Mouse (Mus musculus): ENCODE measurements around the gene Bad.

DNA sequence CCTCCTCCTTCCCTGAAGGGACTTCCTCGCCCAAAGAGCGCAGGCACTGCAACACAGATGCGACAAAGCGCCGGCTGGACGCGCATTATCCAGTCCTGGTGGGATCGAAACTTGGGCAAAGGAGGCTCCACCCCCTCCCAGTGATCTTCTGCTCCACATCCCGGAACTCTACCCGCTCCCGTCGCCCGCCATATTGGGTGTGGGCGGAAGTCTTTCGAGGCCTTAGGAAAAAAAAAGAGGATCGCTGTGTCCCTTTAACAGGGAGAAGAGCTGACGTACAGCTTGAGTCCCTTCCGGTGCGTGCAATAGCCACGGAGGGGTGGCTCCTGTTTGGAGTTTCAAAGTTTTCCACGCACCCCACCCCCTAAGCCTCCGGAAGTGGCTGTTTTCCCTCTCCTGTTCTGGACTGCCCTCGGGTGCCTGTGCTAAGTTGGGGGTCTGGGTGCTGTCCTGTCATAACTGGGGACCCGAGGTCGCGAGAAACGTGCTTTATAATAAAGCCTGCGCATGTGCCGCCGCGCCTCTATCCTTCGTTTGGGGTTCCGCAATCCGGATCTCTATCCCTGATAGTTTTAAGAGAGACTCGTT is 9.8 kb downstream of the Bad start:
- no peak for TF ChIP-seq CTCF (conservative IDR thresholded peaks at IDR 0.05; ENCODE audit: low read length)
- no peak for TF ChIP-seq POU5F1 (IDR thresholded peaks at IDR 0.05; ENCODE audit: borderline replicate concordance, low read length)
